8 mouse cellular contexts compared by ENCODE assay signal in genomic region chr3:134239321-134239970, GRCm38 (mm10). TPM values are rescaled to one million over a fixed set of nuclear protein-coding genes. Genes with fewer than 3 reads are reported as not detected.
DNase-seq lines count a peak whose midpoint lies in the region; ATAC-seq lines count a peak whose summit lies in the region.

No protein-coding gene starts in this region.

- peaks cover 15% of the 10 kb centered on the region for H3K4me1 ChIP-seq in intestine, embryonic 16.5 days (ENCODE audit: control insufficient read depth, insufficient read depth, low read length)
- peaks cover 37% of the 10 kb centered on the region for H3K4me1 ChIP-seq in midbrain, embryonic 12.5 days
- peaks cover 8% of the 10 kb centered on the region for H3K4me1 ChIP-seq in stomach, embryonic 15.5 days

- no peaks in the 10 kb centered on the region for H3K36me3 ChIP-seq in intestine, embryonic 16.5 days (ENCODE audit: control insufficient read depth, insufficient read depth, low read length)
- H3K36me3 ChIP-seq in midbrain, embryonic 12.5 days = peaks cover 7% of the 10 kb centered on the region; the same call in 1 of the 2 replicates
- H3K36me3 ChIP-seq in stomach, embryonic 15.5 days = no peaks in the 10 kb centered on the region

- no peaks in the 10 kb centered on the region for H3K9me3 ChIP-seq in intestine, embryonic 16.5 days (ENCODE audit: control insufficient read depth, low read length)
- H3K9me3 ChIP-seq in midbrain, embryonic 12.5 days = no peaks in the 10 kb centered on the region
- H3K9me3 ChIP-seq in stomach, embryonic 15.5 days = no peaks in the 10 kb centered on the region

- H3K4me2 ChIP-seq in intestine, embryonic 16.5 days (ENCODE audit: low read depth, low read length) = peak overlapping the region; percentile 86
- peak overlapping the region; percentile 78 for H3K4me2 ChIP-seq in midbrain, embryonic 12.5 days (replicated peaks)
- peak overlapping the region; percentile 88 for H3K4me2 ChIP-seq in stomach, embryonic 15.5 days

- ATAC-seq in CD4-positive, CD25-positive, alpha-beta regulatory T cell, adult 4 months = no peak
- peak; percentile 16 for ATAC-seq in common myeloid progenitor, adult 5-6 weeks (replicated peaks; ENCODE audit: low read depth, poor library complexity, severe bottlenecking)
- ATAC-seq in intestine, embryonic 16.5 days = peak; percentile 33
- ATAC-seq in midbrain, embryonic 12.5 days (ENCODE audit: low FRiP score, low read depth) = peak; percentile 11
- ATAC-seq in stomach, embryonic 15.5 days (ENCODE audit: insufficient read depth, low FRiP score, low read depth) = no peak

- WGBS in intestine, embryonic 16.5 days = under 1% methylated on average over 50 of the region's 51 CpGs
- WGBS in midbrain, embryonic 12.5 days = 0% methylated on average over 29 of the region's 51 CpGs
- under 1% methylated on average over 44 of the region's 51 CpGs for WGBS in stomach, embryonic 15.5 days

- DNase-seq in CD4-positive, CD25-positive, alpha-beta regulatory T cell, adult 2 months (ENCODE audit: low read depth, low spot score) = peak; percentile 22
- DNase-seq in gastrocnemius, postnatal 36 days = peak; percentile 13 to 20
- DNase-seq in left cerebral cortex, postnatal 36 days (ENCODE audit: low spot score in 2 of 2) = peak; percentile 76 to 79

- H3K4me3 ChIP-seq in intestine, embryonic 16.5 days (ENCODE audit: low read length) = peak overlapping the region; percentile 71
- peak overlapping the region; percentile 88 for H3K4me3 ChIP-seq in midbrain, embryonic 12.5 days
- peak overlapping the region; percentile 68 for H3K4me3 ChIP-seq in stomach, embryonic 15.5 days (replicated peaks)

- intact Hi-C loops in gastrocnemius, postnatal 36 days (cut with DNase I) = no loop called here
- intact Hi-C loops in left cerebral cortex, postnatal 36 days (cut with DNase I) = loop anchor here (2.0 to 10.0 kb wide), 4 partner anchors 63 to 697 kb away; no protein-coding TSS in a partner anchor

- H3K27ac ChIP-seq in intestine, embryonic 16.5 days (ENCODE audit: low read length) = peak overlapping the region; percentile 75
- peak overlapping the region; percentile 100 for H3K27ac ChIP-seq in midbrain, embryonic 12.5 days (replicated peaks)
- H3K27ac ChIP-seq in stomach, embryonic 15.5 days = peak overlapping the region; percentile 92

- H3K27me3 ChIP-seq in intestine, embryonic 16.5 days (replicated peaks; ENCODE audit: control insufficient read depth, insufficient read depth, low read length) = no peaks in the 10 kb centered on the region
- H3K27me3 ChIP-seq in midbrain, embryonic 12.5 days = no peaks in the 10 kb centered on the region
- H3K27me3 ChIP-seq in stomach, embryonic 15.5 days (replicated peaks) = no peaks in the 10 kb centered on the region

- H3K9ac ChIP-seq in intestine, embryonic 16.5 days (ENCODE audit: low read depth, low read length) = peak overlapping the region; percentile 75
- H3K9ac ChIP-seq in midbrain, embryonic 12.5 days (replicated peaks) = peak overlapping the region; percentile 96
- peak overlapping the region; percentile 54 for H3K9ac ChIP-seq in stomach, embryonic 15.5 days

RNA-seq across cellular contexts. Expression of gene Cxxc4, which starts 3.2 kb away (rescaled TPM):
- polyA plus RNA-seq in CD4-positive, CD25-positive, alpha-beta regulatory T cell, adult 4 months (2017; shearing (Covaris generic)) = not detected
- not detected in 2 replicates for total RNA-seq in common myeloid progenitor, adult 5-6 weeks (2017)
- under 1 TPM; 0.49 to 0.59 TPM for total RNA-seq in gastrocnemius, postnatal 36 days (2021)
- polyA plus RNA-seq in intestine, embryonic 16.5 days (2015; fragmentation: Nextera tagmentation; extraction: Ambion mirVana) = 2.3 and 2.4 TPM in 2 replicates
- total RNA-seq in left cerebral cortex, postnatal 36 days (2021) = 10 to 100 TPM; 20.9 to 27.9 TPM
- 32.1 and 38.8 TPM in 2 replicates for polyA plus RNA-seq in midbrain, embryonic 12.5 days (2016; fragmentation: Nextera tagmentation; extraction: Ambion mirVana)
- 5.0 and 7.3 TPM in 2 replicates for polyA plus RNA-seq in stomach, embryonic 15.5 days (2015; fragmentation: Nextera tagmentation; extraction: Ambion mirVana)

Comparison
In these comparisons a context has a peak if more than half of its experiments do, and no peak if none do; other contexts are left out.
1. DNase-seq: peak in every context shown above with its lines; median percentile 78 in left cerebral cortex, postnatal 36 days; 22 in CD4-positive, CD25-positive, alpha-beta regulatory T cell, adult 2 months; 16 in gastrocnemius, postnatal 36 days.
2. ATAC-seq: peak in common myeloid progenitor, adult 5-6 weeks (single experiment), intestine, embryonic 16.5 days (single experiment) and midbrain, embryonic 12.5 days (single experiment); none in CD4-positive, CD25-positive, alpha-beta regulatory T cell, adult 4 months (single experiment) and stomach, embryonic 15.5 days (single experiment).
3. Peak in every context shown above with its lines, with median percentiles within 50 percentile points of each other: H3K27ac ChIP-seq, H3K4me2 ChIP-seq, H3K4me3 ChIP-seq and H3K9ac ChIP-seq.